Mouse (Mus musculus) liver, embryonic 11.5 days (tissue): ENCODE measurements around the gene Ppt2. TPM values are rescaled to one million over a fixed set of nuclear protein-coding genes. Genes with fewer than 3 reads are reported as not detected.

Source experiments
- ATAC-seq: fragments of 200-750 bp; cut with Nextera tagmentation; replicated peaks from 2 replicates; pipeline ENCODE4 v1.8.0; 2017; ENCODE audit warnings: moderate number of reproducible peaks, mild to moderate bottlenecking, moderate TSS enrichment, moderate library complexity; ENCODE audit not compliant: low FRiP score
- DNase-seq: peaks from one replicate; pipeline ENCODE4 v3.0.0-alpha.2; 2017; ENCODE audit warnings: low spot score
- H3K27ac ChIP-seq: fragments of 300-500 bp; sonication (generic); 2 replicates; pipeline ENCODE4 v1.5.1; 2014; ENCODE audit warnings: mild to moderate bottlenecking, low read depth, low read length, control low read depth
- H3K27me3 ChIP-seq: fragments of 300-500 bp; sonication (generic); replicated peaks from 2 replicates; pipeline ENCODE4 v1.6.1; 2014; ENCODE audit warnings: low read length, mixed read lengths; ENCODE audit not compliant: control insufficient read depth, insufficient read depth
- H3K36me3 ChIP-seq: fragments of 300-500 bp; sonication (generic); 2 replicates; pipeline ENCODE4 v1.6.1; 2014; ENCODE audit warnings: mild to moderate bottlenecking, low read length, moderate library complexity, mixed read lengths; ENCODE audit not compliant: control insufficient read depth, insufficient read depth
- H3K4me1 ChIP-seq: fragments of 300-500 bp; sonication (generic); replicated peaks from 2 replicates; pipeline ENCODE4 v1.6.1; 2014; ENCODE audit warnings: low read length, mixed read lengths; ENCODE audit not compliant: control insufficient read depth, insufficient read depth
- H3K4me2 ChIP-seq: fragments of 300-500 bp; sonication (generic); 2 replicates; pipeline ENCODE4 v1.6.1; 2014; ENCODE audit warnings: mild to moderate bottlenecking, control low read depth, moderate library complexity
- H3K4me3 ChIP-seq: fragments of 300-500 bp; sonication (generic); 2 replicates; pipeline ENCODE4 v1.5.1; 2014; ENCODE audit warnings: low read depth, low read length, control low read depth
- H3K9ac ChIP-seq: fragments of 300-500 bp; sonication (generic); 2 replicates; pipeline ENCODE4 v1.6.1; 2014; ENCODE audit warnings: low read depth, low read length, control low read depth
- H3K9me3 ChIP-seq: fragments of 300-500 bp; sonication (generic); 2 replicates; pipeline ENCODE4 v1.6.1; 2016; ENCODE audit warnings: low read length, inconsistent platforms, mixed read lengths; ENCODE audit not compliant: control insufficient read depth
- WGBS: fragments of 180-500 bp; shearing (Covaris S2); extraction: QIAGEN DNeasy Blood & Tissue Kit; methylation state at CpG from one replicate; pipeline ENCODE4 v1.1.7; 2014; 5-methylcytosine and 5-hydroxymethylcytosine counted together
- polyA plus RNA-seq: library from polyadenylated mRNA; unstranded; fragments of >200 nt; fragmentation: Nextera tagmentation; extraction: Ambion mirVana; gene quantifications from 2 replicates; pipeline ENCODE4 v1.2.1, GENCODE M21; 2014

Ppt2 gene
- polyA plus RNA-seq, 1 experiment from 2014 or later: 23.1 TPM

DNA sequence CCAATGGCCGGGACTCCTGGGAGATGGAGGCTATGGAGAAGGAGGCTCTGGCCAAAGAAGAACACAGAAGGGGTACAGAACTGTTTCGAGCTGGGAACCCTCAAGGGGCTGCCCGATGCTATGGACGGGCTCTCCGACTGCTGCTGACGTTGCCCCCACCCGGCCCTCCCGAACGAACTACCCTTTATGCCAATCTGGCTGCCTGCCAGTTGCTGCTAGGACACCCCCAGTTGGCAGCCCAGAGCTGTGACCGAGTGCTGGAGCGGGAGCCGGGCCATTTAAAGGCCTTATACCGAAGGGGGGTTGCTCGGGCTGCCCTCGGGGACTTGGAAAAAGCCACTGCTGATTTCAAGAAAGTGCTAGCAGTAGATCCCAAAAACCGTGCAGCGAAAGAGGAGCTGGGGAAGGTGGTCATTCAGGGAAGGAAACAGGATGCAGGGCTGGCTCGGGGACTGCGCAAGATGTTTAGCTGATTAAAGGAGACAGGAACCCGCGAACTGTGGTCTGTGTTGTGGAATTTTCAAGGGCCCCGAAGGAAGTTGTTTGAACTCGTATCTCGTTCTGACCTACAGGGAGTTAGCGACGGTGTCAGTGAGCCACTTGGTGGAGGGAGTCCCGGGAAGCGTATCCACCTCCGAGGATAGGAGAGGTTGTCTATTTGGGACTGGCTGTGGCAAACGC, 17.7 kb upstream of the Ppt2 start:
- Histone ChIP-seq H3K27ac (peak overlapping the region; percentile 34; the same call in 1 of the 2 replicates), H3K36me3 (peaks cover 17% of the 10 kb centered on the region), H3K4me1 (peaks cover 19% of the 10 kb centered on the region), H3K9me3 (no peaks in the 10 kb centered on the region), H3K4me2 (peak overlapping the region; percentile 79), H3K4me3 (peak overlapping the region; percentile 71), H3K9ac (no peak overlapping the region), H3K27me3 (no peaks in the 10 kb centered on the region)
- WGBS: 70% methylated on average over 30 of the region's 30 CpGs
- no peak for ATAC-seq
- DNase-seq: no peak

DNA sequence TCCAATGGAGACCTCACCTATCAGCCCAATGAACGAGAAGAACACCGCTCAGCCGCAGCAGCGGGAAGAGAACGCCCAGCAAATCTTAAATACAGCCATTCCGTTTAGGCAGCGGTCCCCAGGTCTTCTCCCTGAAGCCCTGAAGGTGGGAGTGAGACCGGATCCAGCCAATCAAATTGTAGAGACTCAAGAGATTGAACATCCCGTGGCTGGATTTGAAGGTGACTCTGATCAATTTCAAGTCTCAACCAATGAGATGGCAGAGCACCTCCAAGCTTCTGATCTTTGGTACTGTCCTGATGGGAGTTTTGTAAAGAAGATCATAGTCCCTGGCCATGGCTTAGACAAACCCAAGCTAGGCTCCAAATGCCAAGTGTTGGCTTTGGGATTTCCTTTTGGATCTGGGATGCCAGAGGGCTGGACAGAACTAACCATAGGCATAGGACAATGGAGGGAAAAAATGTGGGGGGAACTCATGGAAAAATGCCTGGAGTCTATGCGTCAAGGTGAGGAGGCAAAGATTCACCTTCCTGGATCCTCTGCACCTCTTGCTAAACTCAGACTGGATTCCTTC, 17.0 kb upstream of the Ppt2 start:
- WGBS: 43% methylated on average over 10 of the region's 10 CpGs
- Histone ChIP-seq H3K9ac (peak overlapping the region; percentile 66; the same call in 1 of the 2 replicates), H3K4me1 (peaks cover 19% of the 10 kb centered on the region), H3K4me2 (peak overlapping the region; percentile 79), H3K4me3 (peak overlapping the region; percentile 71), H3K27ac (no peak overlapping the region), H3K9me3 (no peaks in the 10 kb centered on the region), H3K36me3 (peaks cover 11% of the 10 kb centered on the region; the same call in 1 of the 2 replicates), H3K27me3 (no peaks in the 10 kb centered on the region)
- ATAC-seq (no peak), DNase-seq (no peak)

DNA sequence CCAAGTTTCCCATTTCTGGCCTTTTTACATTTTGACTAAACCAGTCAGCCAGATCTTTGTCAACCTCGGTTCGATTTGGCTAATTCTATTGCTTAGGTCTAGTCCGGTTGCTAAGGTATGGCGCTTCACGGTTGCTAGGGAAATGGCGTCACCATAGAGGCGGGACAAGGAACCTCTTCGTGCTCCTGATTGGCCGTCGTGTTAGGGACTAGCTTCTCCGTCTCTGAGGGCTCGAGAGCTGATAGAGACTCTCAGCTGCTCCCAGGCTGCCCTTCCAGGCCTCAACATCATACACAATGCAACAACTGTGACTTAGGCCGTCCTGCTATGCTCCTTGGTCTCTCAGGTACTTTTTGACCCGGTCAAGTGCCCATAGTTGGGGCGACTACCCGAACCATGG, 16.3 kb upstream of the Ppt2 start, which contains the start of gene Fkbpl:
Gene Fkbpl (plus strand): TSS at position 157 of the 400 bp plus-strand sequence.
- peak within 1 kb of the TSS; percentile 26; the same call in 1 of the 2 replicates for H3K27ac ChIP-seq
- H3K4me2 ChIP-seq: peak within 1 kb of the TSS; percentile 79
- H3K36me3 ChIP-seq: peaks cover 7% of the 10 kb centered on the region; the same call in 1 of the 2 replicates
- WGBS: under 1% methylated on average over 16 of the region's 16 CpGs
- no peaks in the 10 kb centered on the region for H3K9me3 ChIP-seq
- peak within 1 kb of the TSS; percentile 66 for H3K9ac ChIP-seq
- H3K4me3 ChIP-seq: peak within 1 kb of the TSS; percentile 71
- DNase-seq (peak; percentile 87), ATAC-seq (peak; percentile 74)
- H3K27me3 ChIP-seq: no peaks in the 10 kb centered on the region
- H3K4me1 ChIP-seq: peaks cover 19% of the 10 kb centered on the region

DNA sequence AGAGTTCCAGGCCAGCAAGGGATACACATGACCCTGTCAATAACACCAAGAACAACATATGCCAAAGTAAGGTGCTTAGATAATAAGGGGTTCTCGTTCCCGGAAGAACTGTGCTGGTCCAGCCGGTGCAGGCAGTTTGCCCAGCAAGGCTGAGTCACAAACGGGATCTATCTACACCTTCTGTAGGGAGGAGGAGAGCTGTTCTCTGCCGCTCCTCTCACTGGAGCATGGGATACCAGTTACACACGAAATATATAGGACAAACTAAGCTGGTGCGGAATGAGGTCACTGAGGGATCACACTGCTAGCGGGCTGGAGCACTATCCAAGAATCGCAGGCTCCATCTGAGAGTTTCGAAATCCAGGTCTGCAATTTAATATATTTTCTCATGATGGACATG, 15.6 kb upstream of the Ppt2 start:
- Histone ChIP-seq H3K9ac (no peak overlapping the region), H3K9me3 (no peaks in the 10 kb centered on the region), H3K27ac (no peak overlapping the region), H3K4me1 (peaks cover 19% of the 10 kb centered on the region), H3K36me3 (peaks cover 2% of the 10 kb centered on the region; the same call in 1 of the 2 replicates), H3K4me3 (no peak overlapping the region), H3K4me2 (no peak overlapping the region), H3K27me3 (no peaks in the 10 kb centered on the region)
- DNase-seq (no peak), ATAC-seq (no peak)
- 77% methylated on average over 10 of the region's 10 CpGs for WGBS

DNA sequence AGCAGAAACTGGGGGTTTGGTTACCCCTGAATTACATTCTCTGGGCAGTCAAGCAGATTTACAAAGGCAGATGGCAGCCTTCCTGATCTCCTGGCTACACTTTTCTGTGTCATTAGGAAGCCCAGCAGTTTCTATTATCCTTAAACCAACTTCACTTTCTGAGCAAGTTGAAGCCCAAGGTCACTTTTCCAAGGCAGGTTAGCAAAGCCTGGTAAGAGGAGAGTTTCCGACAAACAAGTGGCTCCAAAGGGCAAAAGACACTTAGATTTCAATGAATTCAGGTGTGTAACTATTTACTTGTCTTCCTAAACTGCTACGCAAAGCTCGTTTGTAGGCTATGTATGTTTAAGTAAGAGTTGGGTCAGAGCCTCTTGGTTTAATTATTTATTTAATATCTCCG, 15.1 kb upstream of the Ppt2 start:
- no peak overlapping the region for H3K4me2 ChIP-seq
- no peak overlapping the region for H3K27ac ChIP-seq
- no peak overlapping the region for H3K9ac ChIP-seq
- WGBS: 85% methylated on average over 4 of the region's 4 CpGs
- H3K27me3 ChIP-seq: no peaks in the 10 kb centered on the region
- DNase-seq (no peak), ATAC-seq (no peak)
- no peaks in the 10 kb centered on the region for H3K9me3 ChIP-seq
- peaks cover 19% of the 10 kb centered on the region for H3K4me1 ChIP-seq
- peaks cover 2% of the 10 kb centered on the region; the same call in 1 of the 2 replicates for H3K36me3 ChIP-seq
- no peak overlapping the region for H3K4me3 ChIP-seq

DNA sequence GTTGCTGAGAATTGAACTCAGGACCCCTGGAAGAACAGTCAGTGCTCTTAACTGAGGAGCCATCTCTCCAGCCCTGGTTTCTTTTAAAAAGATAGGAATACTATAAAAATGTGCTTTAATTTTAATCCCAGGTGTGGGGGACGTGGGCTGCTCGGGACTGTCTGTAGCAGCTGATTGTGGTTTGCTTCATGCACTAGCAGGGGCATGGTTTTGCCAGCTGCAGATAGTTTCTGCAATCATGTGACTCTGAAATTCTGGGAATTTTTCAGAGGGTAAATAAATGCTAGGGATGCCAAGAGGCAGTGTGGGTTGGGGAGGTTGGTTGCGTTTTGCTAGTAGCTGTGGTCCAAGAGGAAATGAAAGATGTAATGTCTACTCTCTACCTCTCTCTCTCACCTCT, 13.6 kb upstream of the Ppt2 start:
- no peak overlapping the region for H3K4me3 ChIP-seq
- no peak overlapping the region for H3K27ac ChIP-seq
- peaks cover 13% of the 10 kb centered on the region for H3K4me1 ChIP-seq
- no peaks in the 10 kb centered on the region for H3K27me3 ChIP-seq
- ATAC-seq (no peak), DNase-seq (no peak)
- H3K9me3 ChIP-seq: no peaks in the 10 kb centered on the region
- H3K9ac ChIP-seq: no peak overlapping the region
- H3K36me3 ChIP-seq: peaks cover 2% of the 10 kb centered on the region; the same call in 1 of the 2 replicates
- H3K4me2 ChIP-seq: no peak overlapping the region
- 55% methylated on average over 3 of the region's 3 CpGs for WGBS

DNA sequence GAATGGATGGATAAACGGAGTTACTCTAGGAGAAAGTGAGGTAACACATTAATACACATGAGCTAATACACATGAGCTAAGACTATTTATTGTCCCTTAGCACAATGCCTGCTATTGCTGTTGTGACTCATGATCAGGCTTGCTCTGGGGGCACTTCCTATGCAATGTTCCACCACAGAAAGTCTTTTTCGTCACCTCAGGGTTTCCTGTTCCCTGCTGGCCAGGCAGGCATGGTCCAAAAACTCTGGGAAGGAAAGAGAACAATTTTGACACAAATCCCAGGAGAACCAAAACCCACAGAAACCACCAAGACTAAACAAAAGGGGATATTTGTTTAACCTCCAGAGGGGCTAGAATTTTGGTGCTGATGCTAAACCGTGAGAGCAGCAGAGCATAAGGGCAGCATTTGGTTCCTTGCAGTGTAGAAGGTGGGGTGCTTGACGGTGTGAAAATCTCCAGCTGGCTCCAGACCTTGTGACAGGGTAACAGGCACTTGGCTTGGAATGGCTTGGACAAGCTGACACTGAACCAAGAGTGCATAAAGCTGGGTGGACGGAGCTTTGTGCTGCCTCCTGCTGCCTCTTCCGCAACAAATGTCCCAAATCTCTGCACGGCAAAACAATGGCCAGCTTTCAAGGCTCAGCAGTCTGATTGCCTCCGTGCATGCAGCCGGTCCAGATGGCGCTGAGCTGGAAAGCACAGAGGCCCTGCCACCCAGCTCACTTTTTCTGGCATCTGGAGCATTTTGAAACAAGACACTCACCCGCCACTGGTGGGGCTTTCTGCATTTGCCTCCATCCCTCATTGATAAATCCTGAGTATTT, 12.7 kb upstream of the Ppt2 start:
- Histone ChIP-seq H3K9ac (no peak overlapping the region), H3K4me3 (no peak overlapping the region), H3K27ac (no peak overlapping the region), H3K27me3 (no peaks in the 10 kb centered on the region), H3K36me3 (peaks cover under 1% of the 10 kb centered on the region; the same call in 1 of the 2 replicates), H3K4me1 (peaks cover 7% of the 10 kb centered on the region), H3K4me2 (no peak overlapping the region), H3K9me3 (no peaks in the 10 kb centered on the region)
- WGBS: 33% methylated on average over 11 of the region's 11 CpGs
- DNase-seq (no peak), ATAC-seq (no peak)

- ATAC-seq (no peak), DNase-seq (no peak)
- Histone ChIP-seq H3K4me2 (no peak overlapping the region), H3K4me1 (no peaks in the 10 kb centered on the region), H3K9ac (no peak overlapping the region), H3K4me3 (no peak overlapping the region), H3K27ac (no peak overlapping the region), H3K27me3 (no peaks in the 10 kb centered on the region), H3K9me3 (no peaks in the 10 kb centered on the region), H3K36me3 (no peaks in the 10 kb centered on the region)
- WGBS: 74% methylated on average over 7 of the region's 7 CpGs
These were observed 11.3 kb upstream of the Ppt2 start for GRCm38 (mm10) chr17:34639461-34640255.
